ENCODE assay signal across 8 mouse cellular contexts in the genomic region with DNA sequence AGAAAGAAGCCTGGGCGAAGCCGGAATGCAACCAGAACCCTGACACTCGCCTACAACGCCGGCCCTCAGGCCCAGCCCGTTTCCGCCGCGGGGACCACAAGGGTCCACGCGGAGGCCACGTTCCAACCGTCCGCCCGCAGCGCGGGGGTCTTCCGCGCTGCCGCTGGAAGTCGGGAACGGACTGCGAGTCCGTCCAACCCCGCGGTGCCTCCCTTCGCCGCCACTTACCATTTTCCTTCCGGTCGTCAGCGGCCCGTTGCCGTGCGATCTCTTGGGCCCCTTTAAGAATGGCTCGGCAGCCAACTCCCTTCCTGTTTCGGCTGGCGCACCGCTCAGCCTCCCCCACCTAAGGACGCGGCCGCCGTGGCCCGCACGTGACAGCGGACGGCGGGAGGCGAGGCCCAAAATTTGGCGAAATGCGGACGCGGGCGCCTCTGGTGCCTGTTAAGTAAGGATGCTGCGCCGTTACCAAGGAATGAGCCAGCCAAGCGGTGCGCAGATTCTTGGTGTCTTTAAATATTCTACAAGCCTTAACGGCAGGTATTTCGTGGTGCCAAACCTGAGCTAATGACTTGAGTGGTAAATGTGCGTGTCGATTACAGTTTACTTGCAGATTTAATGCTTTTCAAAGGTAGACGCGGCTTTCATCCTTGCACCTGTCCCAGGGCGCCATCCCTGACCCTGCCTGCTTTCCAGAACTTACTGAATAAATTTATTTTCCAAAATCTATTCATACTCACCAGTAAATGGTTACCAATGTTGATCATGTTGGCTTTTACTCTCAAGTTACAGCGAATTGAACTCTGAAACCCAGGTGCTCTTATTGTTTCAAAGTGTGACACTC. TPM values are rescaled to one million over a fixed set of nuclear protein-coding genes. Genes with fewer than 3 reads are reported as not detected.
DNase-seq lines count a peak whose midpoint lies in the region; ATAC-seq and TF ChIP-seq lines count a peak whose summit lies in the region.

A gene (minus strand): TSS at position 370 of the 844 bp plus-strand sequence.

- peak; percentile 93 for DNase-seq in 416B (ENCODE audit: low read depth)
- DNase-seq in heart, adult 8-10 months (ENCODE audit: low spot score) = peak; percentile 97
- peak; percentile 98 for DNase-seq in kidney, adult 9 months
- peak; percentile 85 to 94 for DNase-seq in monocyte, adult 2 months (ENCODE audit: low read depth in 1 of 2, low spot score in 2 of 2)
- DNase-seq in spleen, postnatal 36 days (ENCODE audit: low spot score in 2 of 2) = peak; percentile 93

- H3K27ac ChIP-seq in bone marrow, adult 2 months (ENCODE audit: control insufficient read depth, insufficient read depth, low read depth, low read length, poor library complexity) = peak within 1 kb of the TSS; percentile 98
- H3K27ac ChIP-seq in embryonic facial prominence, embryonic 15.5 days (replicated peaks) = peak within 1 kb of the TSS; percentile 95
- peak within 1 kb of the TSS; percentile 95 for H3K27ac ChIP-seq in limb, embryonic 15.5 days

- peak; percentile 88; the same call in 1 of the 2 replicates for TF ChIP-seq POLR2A in bone marrow, adult 2 months (IDR thresholded peaks at IDR 0.05; ENCODE audit: borderline replicate concordance, control insufficient read depth, low read depth, low read length)

- 0 out of 2 replicates have a peak, but pooled peaks cover 4% of the 10 kb centered on the region for H3K27me3 ChIP-seq in embryonic facial prominence, embryonic 15.5 days
- H3K27me3 ChIP-seq in limb, embryonic 15.5 days = 0 out of 2 replicates have a peak, but pooled peaks cover 6% of the 10 kb centered on the region

- no peaks in the 10 kb centered on the region for H3K9me3 ChIP-seq in embryonic facial prominence, embryonic 15.5 days (replicated peaks)
- H3K9me3 ChIP-seq in limb, embryonic 15.5 days = no peaks in the 10 kb centered on the region

- under 1% methylated on average over 65 of the region's 65 CpGs for WGBS in bone marrow, adult 2 months
- under 1% methylated on average over 65 of the region's 65 CpGs for WGBS in embryonic facial prominence, embryonic 15.5 days
- under 1% methylated on average over 65 of the region's 65 CpGs for WGBS in limb, embryonic 15.5 days

- H3K4me2 ChIP-seq in embryonic facial prominence, embryonic 15.5 days (replicated peaks) = peak within 1 kb of the TSS; percentile 68
- peak within 1 kb of the TSS; percentile 77 for H3K4me2 ChIP-seq in limb, embryonic 15.5 days

- TF ChIP-seq CTCF in bone marrow, adult 2 months (IDR thresholded peaks at IDR 0.05; ENCODE audit: control insufficient read depth, insufficient read depth, low read length) = no peak

- H3K36me3 ChIP-seq in embryonic facial prominence, embryonic 15.5 days = 0 out of 2 replicates have a peak, but pooled peaks cover 3% of the 10 kb centered on the region
- H3K36me3 ChIP-seq in limb, embryonic 15.5 days = peaks cover 3% of the 10 kb centered on the region; the same call in 1 of the 2 replicates

- ATAC-seq in embryonic facial prominence, embryonic 15.5 days (ENCODE audit: insufficient number of reproducible peaks, low FRiP score, low TSS enrichment, low read depth) = peak; percentile 94
- ATAC-seq in limb, embryonic 15.5 days (ENCODE audit: insufficient number of reproducible peaks, low FRiP score, low TSS enrichment, low read depth) = peak; percentile 95

- peak within 1 kb of the TSS; percentile 72 for H3K9ac ChIP-seq in embryonic facial prominence, embryonic 15.5 days
- H3K9ac ChIP-seq in limb, embryonic 15.5 days = peak within 1 kb of the TSS; percentile 93

- peak within 1 kb of the TSS; percentile 86 for H3K4me3 ChIP-seq in bone marrow, adult 2 months (replicated peaks; ENCODE audit: control insufficient read depth, low read depth, low read length)
- peak within 1 kb of the TSS; percentile 92 for H3K4me3 ChIP-seq in embryonic facial prominence, embryonic 15.5 days (replicated peaks)
- peak within 1 kb of the TSS; percentile 77 for H3K4me3 ChIP-seq in limb, embryonic 15.5 days

- no peaks in the 10 kb centered on the region; the same call in 1 of the 2 replicates for H3K4me1 ChIP-seq in bone marrow, adult 2 months (ENCODE audit: control insufficient read depth, insufficient read depth, low read length)
- H3K4me1 ChIP-seq in embryonic facial prominence, embryonic 15.5 days = peaks cover 21% of the 10 kb centered on the region
- peaks cover 9% of the 10 kb centered on the region for H3K4me1 ChIP-seq in limb, embryonic 15.5 days

RNA-seq across cellular contexts. Expression of the gene that starts here (rescaled TPM):
- 22.5 and 26.7 TPM in 2 replicates for polyA plus RNA-seq in bone marrow, adult 2 months (2011; ENCODE audit: insufficient read depth, insufficient read length, low replicate concordance, missing spikeins)
- polyA plus RNA-seq in embryonic facial prominence, embryonic 15.5 days (2015; fragmentation: Nextera tagmentation; extraction: Ambion mirVana) = 67.2 and 69.8 TPM in 2 replicates
- total RNA-seq in heart, adult 8-10 months (2022) = 10 to 100 TPM; 28.7 to 36.4 (median 33.3) TPM
- 69.3 and 72.5 TPM in 2 replicates for polyA plus RNA-seq in limb, embryonic 15.5 days (2015; fragmentation: Nextera tagmentation; extraction: Ambion mirVana)

Comparison
In these comparisons a context has a peak if more than half of its experiments do, and no peak if none do; other contexts are left out.
1. Peak in every context shown above with its lines: DNase-seq, ATAC-seq, H3K4me3 ChIP-seq and H3K27ac ChIP-seq.